Mouse (Mus musculus) forebrain, postnatal 0 days (tissue): ENCODE data around the gene Zfp592. TPM values are rescaled to one million over a fixed set of nuclear protein-coding genes. Genes with fewer than 3 reads are reported as not detected.
A peak's percentile ranks its signal among the peaks of the same experiment; 100 is the strongest.

ENCODE experiments used
- ATAC-seq: fragments of 200-750 bp; cut with Nextera tagmentation; 2 replicates; pipeline ENCODE4 v1.8.0; 2017; ENCODE audit warnings: mild to moderate bottlenecking, moderate library complexity
- DNase-seq: peaks from one replicate; pipeline ENCODE4 v3.0.0-alpha.2; 2015
- H3K27ac ChIP-seq: fragments of 300-500 bp; sonication (generic); 2 replicates; pipeline ENCODE4 v1.5.1; 2014; ENCODE audit warnings: low read depth, mild to moderate bottlenecking, antibody characterized with exemption, low read length, moderate library complexity, mixed read lengths
- H3K27me3 ChIP-seq: fragments of 300-500 bp; sonication (generic); 2 replicates; pipeline ENCODE4 v1.6.1; 2014; ENCODE audit warnings: mild to moderate bottlenecking, low read length, mixed read lengths; ENCODE audit not compliant: insufficient read depth
- H3K36me3 ChIP-seq: fragments of 300-500 bp; sonication (generic); 2 replicates; pipeline ENCODE4 v1.6.1; 2014; ENCODE audit warnings: mild to moderate bottlenecking, moderate library complexity; ENCODE audit not compliant: insufficient read depth
- H3K4me1 ChIP-seq: fragments of 300-500 bp; sonication (generic); 2 replicates; pipeline ENCODE4 v1.6.1; 2014; ENCODE audit warnings: antibody characterized with exemption; ENCODE audit not compliant: insufficient read depth
- H3K4me2 ChIP-seq: fragments of 300-500 bp; sonication (generic); 2 replicates; pipeline ENCODE4 v1.6.1; 2014; ENCODE audit warnings: low read depth, mild to moderate bottlenecking, moderate library complexity
- H3K4me3 ChIP-seq: fragments of 300-500 bp; sonication (generic); 2 replicates; pipeline ENCODE4 v1.5.1; 2014; ENCODE audit warnings: low read depth, low read length, mixed read lengths
- H3K9ac ChIP-seq: fragments of 300-500 bp; sonication (generic); 2 replicates; pipeline ENCODE4 v1.6.1; 2014; ENCODE audit warnings: mild to moderate bottlenecking
- H3K9me3 ChIP-seq: fragments of 300-500 bp; sonication (generic); 2 replicates; pipeline ENCODE4 v1.6.1; 2016; ENCODE audit warnings: low read length
- CTCF ChIP-seq: sonication (generic); IDR thresholded peaks from 2 replicates; pipeline ENCODE4 v1.5.1; 2016; ENCODE audit warnings: antibody characterized with exemption, control low read depth, low read depth
- WGBS: fragments of 180-500 bp; shearing (Covaris S2); extraction: QIAGEN DNeasy Blood & Tissue Kit; methylation state at CpG from one replicate; pipeline ENCODE4 v1.1.7; 2014; 5-methylcytosine and 5-hydroxymethylcytosine counted together
- polyA plus RNA-seq: library from polyadenylated mRNA; unstranded; fragments of >200 nt; fragmentation: Nextera tagmentation; extraction: Ambion mirVana; gene quantifications from 2 replicates; pipeline ENCODE4 v1.2.1, GENCODE M21; 2015
- total RNA-seq: library from RNA; depleted of rRNA; stranded (reverse); fragments of >200 nt; gene quantifications from 2 replicates; pipeline ENCODE4 v1.2.3, GENCODE M21; 2014

Gene Zfp592
- total and polyA plus RNA-seq, 2 experiments from 2014 or later, result 5.2 to 22.1 TPM

- Histone ChIP-seq H3K9me3 (no peaks in the 10 kb centered on the region), H3K4me2 (no peak overlapping the region), H3K9ac (no peak overlapping the region), H3K27ac (no peak overlapping the region), H3K4me3 (no peak overlapping the region), H3K4me1 (no peaks in the 10 kb centered on the region), H3K36me3 (no peaks in the 10 kb centered on the region), H3K27me3 (no peaks in the 10 kb centered on the region)
- TF ChIP-seq CTCF, result no peak
- no peak for DNase-seq
- no peak for ATAC-seq
- WGBS, result 85% methylated on average over 11 of the region's 11 CpGs
Observed at GRCm38 (mm10) chr7:81055709-81056370, 62.4 kb downstream of the Zfp592 start.

- no peak within 1 kb of the TSS for H3K4me3 ChIP-seq
Observed at GRCm38 (mm10) chr7:81057471-81057870, 64.0 kb downstream of the Zfp592 start, which contains the start of gene Alpk3. Gene Alpk3 (plus strand): TSS chr7:81057600.

GRCm38 (mm10) chr7:81057901-81058711 is 64.6 kb downstream of the Zfp592 start:
- Histone ChIP-seq H3K4me1 (no peaks in the 10 kb centered on the region), H3K9ac (no peak overlapping the region), H3K4me3 (no peak overlapping the region), H3K4me2 (no peak overlapping the region), H3K27me3 (no peaks in the 10 kb centered on the region), H3K27ac (no peak overlapping the region), H3K36me3 (no peaks in the 10 kb centered on the region), H3K9me3 (no peaks in the 10 kb centered on the region)
- DNase-seq (no peak), ATAC-seq (no peak)
- TF ChIP-seq CTCF, result no peak
- 85% methylated on average over 6 of the region's 6 CpGs for WGBS

More at GRCm38 (mm10) chr7:81057471-81057870, 64.0 kb downstream of the Zfp592 start, which contains the start of gene Alpk3:
- ATAC-seq, result no peak
- H3K27ac ChIP-seq, result no peak within 1 kb of the TSS
- no peak for DNase-seq
- WGBS, result 38% methylated on average over 27 of the region's 27 CpGs
- no peaks in the 10 kb centered on the region for H3K9me3 ChIP-seq
- no peaks in the 10 kb centered on the region for H3K27me3 ChIP-seq
- TF ChIP-seq CTCF, result no peak
- H3K4me2 ChIP-seq, result no peak within 1 kb of the TSS
- H3K36me3 ChIP-seq, result no peaks in the 10 kb centered on the region
- no peak within 1 kb of the TSS for H3K9ac ChIP-seq
- no peaks in the 10 kb centered on the region for H3K4me1 ChIP-seq

- Histone ChIP-seq H3K27me3 (no peaks in the 10 kb centered on the region), H3K4me1 (no peaks in the 10 kb centered on the region), H3K27ac (no peak overlapping the region), H3K9me3 (no peaks in the 10 kb centered on the region), H3K9ac (no peak overlapping the region), H3K36me3 (no peaks in the 10 kb centered on the region), H3K4me2 (no peak overlapping the region), H3K4me3 (no peak overlapping the region)
- 79% methylated on average over 9 of the region's 9 CpGs for WGBS
- ATAC-seq, result no peak
- TF ChIP-seq CTCF, result no peak
- no peak for DNase-seq
Observed at GRCm38 (mm10) chr7:81058712-81059154, 65.3 kb downstream of the Zfp592 start.

- H3K9ac ChIP-seq, result no peak overlapping the region
- DNase-seq (no peak), ATAC-seq (peak; percentile 43; the same call in 1 of the 2 replicates)
- no peak overlapping the region for H3K4me2 ChIP-seq
- WGBS, result 67% methylated on average over 5 of the region's 5 CpGs
- H3K9me3 ChIP-seq, result no peaks in the 10 kb centered on the region
- no peak overlapping the region for H3K4me3 ChIP-seq
- no peaks in the 10 kb centered on the region for H3K36me3 ChIP-seq
- no peaks in the 10 kb centered on the region for H3K4me1 ChIP-seq
- H3K27me3 ChIP-seq, result no peaks in the 10 kb centered on the region
- no peak overlapping the region for H3K27ac ChIP-seq
- TF ChIP-seq CTCF, result no peak
Observed at GRCm38 (mm10) chr7:81059388-81059787, 65.9 kb downstream of the Zfp592 start.

- no peak overlapping the region for H3K4me2 ChIP-seq
- no peak overlapping the region for H3K4me3 ChIP-seq
- H3K27ac ChIP-seq, result no peak overlapping the region
- no peak for ATAC-seq
- H3K4me1 ChIP-seq, result no peaks in the 10 kb centered on the region
- WGBS, result 86% methylated on average over 2 of the region's 2 CpGs
- peak; percentile 41 for TF ChIP-seq CTCF
- no peaks in the 10 kb centered on the region for H3K36me3 ChIP-seq
- no peaks in the 10 kb centered on the region for H3K27me3 ChIP-seq
- peak; percentile 10 for DNase-seq
- H3K9me3 ChIP-seq, result no peaks in the 10 kb centered on the region
- H3K9ac ChIP-seq, result no peak overlapping the region
Observed at GRCm38 (mm10) chr7:81060908-81061307, 67.4 kb downstream of the Zfp592 start.

- DNase-seq (no peak), ATAC-seq (no peak)
- WGBS, result 83% methylated on average over 11 of the region's 11 CpGs
- TF ChIP-seq CTCF, result no peak
- H3K27ac ChIP-seq, result no peak overlapping the region
- no peaks in the 10 kb centered on the region for H3K36me3 ChIP-seq
- H3K9me3 ChIP-seq, result no peaks in the 10 kb centered on the region
- no peaks in the 10 kb centered on the region for H3K27me3 ChIP-seq
- H3K4me1 ChIP-seq, result no peaks in the 10 kb centered on the region
- H3K4me3 ChIP-seq, result no peak overlapping the region
- H3K4me2 ChIP-seq, result no peak overlapping the region
- H3K9ac ChIP-seq, result no peak overlapping the region
Observed at GRCm38 (mm10) chr7:81061936-81062335, 68.5 kb downstream of the Zfp592 start.
